Mouse (Mus musculus): ENCODE data around the gene Fsd1. TPM values are rescaled to one million over a fixed set of nuclear protein-coding genes. Genes with fewer than 3 reads are reported as not detected.

Fsd1 gene
- polyA plus RNA-seq, 1 experiment from 2014 or later: 18.3 TPM

DNA sequence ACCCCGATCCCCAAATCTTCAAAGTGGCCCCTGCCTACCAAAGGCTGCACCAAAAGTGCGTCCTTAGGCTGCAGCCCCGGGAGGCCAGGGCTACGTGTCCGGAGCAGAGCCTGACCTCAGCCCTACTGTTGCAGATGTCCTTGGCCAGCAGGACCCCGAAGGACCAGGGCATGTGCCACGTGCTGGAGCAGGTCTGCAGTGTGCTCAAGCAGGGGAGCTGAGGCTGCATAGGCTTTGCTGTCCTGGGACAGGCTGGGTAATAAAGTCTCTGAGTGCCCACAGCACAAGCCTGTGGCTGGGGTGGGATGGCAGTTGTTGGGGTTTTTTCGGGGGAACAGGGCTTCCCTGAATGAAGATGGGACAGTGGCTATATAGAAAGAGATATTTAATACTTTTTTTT, 30.1 kb downstream of the Fsd1 start:
- H3K27ac ChIP-seq: no peak overlapping the region

DNA sequence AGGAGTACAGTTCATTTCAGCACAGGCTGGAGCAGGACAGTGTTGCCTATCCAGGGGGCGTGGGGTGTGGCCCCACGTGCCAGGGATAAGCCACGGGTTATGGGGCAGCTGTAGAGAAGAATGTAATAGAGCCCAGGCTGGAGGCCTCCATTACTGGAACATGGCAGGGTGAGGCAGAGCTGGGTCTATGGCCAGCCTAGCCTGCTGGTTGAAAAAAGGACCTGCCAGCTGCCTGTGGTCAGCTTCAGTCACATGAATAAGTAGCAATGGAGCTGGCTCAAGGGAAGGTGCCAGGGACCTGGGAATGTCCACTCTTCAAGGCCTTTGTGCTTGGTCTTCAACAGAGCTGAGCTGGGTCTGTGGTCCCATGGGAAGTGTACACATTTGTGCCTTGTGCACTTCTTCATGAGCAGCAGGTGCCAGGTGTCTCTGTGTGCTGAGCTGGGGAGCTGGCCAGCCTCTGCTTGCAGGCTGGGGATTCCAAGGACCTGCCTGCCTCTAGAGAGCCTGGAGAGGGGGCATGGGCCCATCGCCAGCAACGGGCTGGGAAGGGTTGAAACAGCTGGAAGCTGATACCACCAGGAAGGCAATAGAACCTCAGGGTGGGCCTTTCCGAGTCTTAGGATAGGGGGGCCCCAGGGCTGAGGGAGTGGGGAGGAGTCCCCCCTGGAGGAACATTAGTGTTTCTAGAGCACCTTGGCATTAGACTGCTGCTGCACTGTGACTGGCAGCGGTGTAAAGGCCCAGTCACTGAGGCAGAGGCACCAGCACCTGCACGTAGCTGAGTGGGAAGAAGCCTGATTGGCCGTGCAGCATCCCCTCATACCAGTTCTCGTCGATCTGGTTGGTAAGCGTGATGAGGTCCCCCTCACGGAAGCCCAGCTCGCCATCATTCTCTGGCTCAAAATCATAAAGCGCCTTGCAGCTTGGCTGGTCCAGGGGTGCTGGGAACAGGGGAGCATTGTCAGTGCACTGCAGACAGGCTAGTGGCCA, 30.8 kb downstream of the Fsd1 start:
- Histone ChIP-seq H3K4me3 (no peak overlapping the region), H3K4me2 (no peak overlapping the region), H3K27ac (peak overlapping the region; percentile 7; the same call in 1 of the 2 replicates), H3K9ac (no peak overlapping the region), H3K9me3 (no peaks in the 10 kb centered on the region), H3K36me3 (peaks cover 69% of the 10 kb centered on the region), H3K27me3 (no peaks in the 10 kb centered on the region), H3K4me1 (peaks cover 2% of the 10 kb centered on the region; the same call in 1 of the 2 replicates)
- 74% methylated on average over 15 of the region's 15 CpGs for WGBS
- ATAC-seq (ENCODE audit: insufficient number of reproducible peaks, low FRiP score, low TSS enrichment, low read depth): no peak

More for the DNA sequence above, 30.1 kb downstream of the Fsd1 start:
- no peak overlapping the region for H3K4me3 ChIP-seq
- H3K27me3 ChIP-seq: no peaks in the 10 kb centered on the region
- no peaks in the 10 kb centered on the region for H3K9me3 ChIP-seq
- peaks cover 76% of the 10 kb centered on the region for H3K36me3 ChIP-seq
- no peak for ATAC-seq (ENCODE audit: insufficient number of reproducible peaks, low FRiP score, low TSS enrichment, low read depth)
- H3K9ac ChIP-seq: no peak overlapping the region
- no peak overlapping the region for H3K4me2 ChIP-seq
- 86% methylated on average over 8 of the region's 8 CpGs for whole genome bisulfite sequencing
- no peaks in the 10 kb centered on the region for H3K4me1 ChIP-seq

DNA sequence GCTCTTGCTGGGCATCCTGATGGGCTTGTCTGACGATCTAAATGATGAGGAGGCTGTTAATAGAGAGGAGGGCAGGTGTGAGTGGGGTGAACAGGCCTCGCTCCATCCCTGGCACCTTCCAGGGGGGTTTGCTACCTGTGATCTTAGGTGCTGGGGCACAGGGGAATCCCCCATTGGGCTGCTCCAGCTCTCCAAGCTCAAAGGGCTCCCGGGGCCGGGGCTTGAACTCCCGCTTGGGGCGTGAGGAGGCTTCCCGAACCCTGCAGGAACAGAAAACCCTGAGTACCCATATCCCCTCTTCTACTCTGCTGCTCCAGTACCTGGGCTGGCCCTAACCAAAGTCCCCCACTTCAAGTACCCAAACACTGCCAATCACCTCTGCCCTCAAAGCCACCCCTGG, 31.5 kb downstream of the Fsd1 start:
- peaks cover 6% of the 10 kb centered on the region; the same call in 1 of the 2 replicates for H3K4me1 ChIP-seq
- no peak for ATAC-seq (ENCODE audit: insufficient number of reproducible peaks, low FRiP score, low TSS enrichment, low read depth)
- H3K4me3 ChIP-seq: no peak overlapping the region
- H3K27me3 ChIP-seq: no peaks in the 10 kb centered on the region
- no peak overlapping the region for H3K4me2 ChIP-seq
- 87% methylated on average over 7 of the region's 7 CpGs for WGBS
- H3K27ac ChIP-seq: no peak overlapping the region
- H3K9me3 ChIP-seq: no peaks in the 10 kb centered on the region
- H3K9ac ChIP-seq: no peak overlapping the region
- peaks cover 65% of the 10 kb centered on the region for H3K36me3 ChIP-seq

DNA sequence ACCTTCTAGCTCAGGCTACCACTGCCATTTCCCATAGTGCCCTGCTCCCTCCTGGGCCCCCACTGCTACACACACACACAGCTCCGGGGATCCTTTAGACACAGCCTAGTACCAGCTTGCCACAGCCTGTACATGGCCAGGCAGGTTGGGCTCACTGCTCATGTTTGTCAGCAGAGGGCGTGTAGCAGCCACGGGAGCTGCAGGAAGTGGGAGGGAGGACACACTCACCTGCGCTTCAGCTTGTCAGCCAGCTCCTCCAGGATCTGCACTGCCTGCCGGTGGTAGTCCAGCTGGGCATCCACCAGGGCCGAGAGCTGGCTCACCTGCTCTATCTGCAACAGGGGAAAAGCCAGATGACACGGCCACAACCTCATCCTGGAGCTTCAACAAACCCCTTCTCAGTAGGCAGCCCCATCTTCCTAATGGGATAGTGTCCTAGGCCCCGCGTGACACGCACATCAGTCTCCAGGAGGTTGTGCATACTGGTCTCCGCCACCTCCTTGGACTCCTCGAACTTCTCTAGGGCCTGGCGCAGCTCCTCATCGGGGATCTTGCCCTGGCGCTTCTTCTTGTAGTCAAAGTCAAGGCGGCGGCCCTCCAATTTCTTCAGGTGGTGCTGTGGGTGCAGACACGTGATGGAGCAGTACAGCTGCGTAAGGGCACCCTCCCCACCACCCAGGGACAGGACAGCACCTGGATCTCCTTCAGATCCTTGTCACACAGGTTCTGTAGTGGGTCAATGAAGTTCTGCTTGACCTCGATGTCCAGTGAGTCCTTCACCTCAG, 32.2 kb downstream of the Fsd1 start:
- no peak overlapping the region for H3K9ac ChIP-seq
- ATAC-seq (ENCODE audit: insufficient number of reproducible peaks, low FRiP score, low TSS enrichment, low read depth): no peak
- H3K4me3 ChIP-seq: no peak overlapping the region
- 70% methylated on average over 20 of the region's 20 CpGs for WGBS
- H3K4me2 ChIP-seq: no peak overlapping the region
- no peaks in the 10 kb centered on the region for H3K9me3 ChIP-seq
- H3K27ac ChIP-seq: no peak overlapping the region
- no peaks in the 10 kb centered on the region for H3K27me3 ChIP-seq
- H3K4me1 ChIP-seq: peaks cover 8% of the 10 kb centered on the region; the same call in 1 of the 2 replicates
- H3K36me3 ChIP-seq: peaks cover 62% of the 10 kb centered on the region

DNA sequence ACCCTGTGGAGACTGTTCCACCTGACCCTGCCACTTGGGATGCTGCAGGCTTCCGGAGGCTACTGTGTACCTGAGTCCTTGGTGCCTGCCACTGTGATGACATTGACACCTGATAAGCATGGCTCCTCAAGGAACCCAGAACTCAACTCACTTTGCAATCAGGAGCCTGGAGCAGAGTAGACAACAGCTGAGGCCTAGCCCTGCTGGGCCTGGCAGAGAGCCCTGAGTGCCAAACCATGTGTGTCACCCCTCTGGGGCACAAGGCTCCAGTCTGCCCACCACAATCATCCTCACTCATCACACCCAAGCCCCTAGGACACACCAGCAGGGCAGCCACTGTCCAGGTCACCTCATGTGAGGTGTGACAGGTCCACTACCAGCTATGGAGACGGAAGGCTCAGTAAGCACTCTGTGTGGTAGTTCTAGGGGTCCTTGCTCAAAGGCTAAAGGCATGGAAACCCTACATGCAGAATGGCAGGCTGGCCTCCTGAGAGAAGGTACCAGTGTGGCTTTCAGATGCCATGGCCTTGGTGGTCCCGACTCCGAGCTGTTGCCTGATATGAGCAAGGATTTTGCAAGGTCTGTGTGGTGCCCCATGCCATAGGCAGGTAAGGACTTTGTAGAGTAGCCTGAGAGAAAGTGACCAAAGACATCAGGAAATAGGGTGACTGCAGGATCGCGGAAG, 34.2 kb downstream of the Fsd1 start:
- Histone ChIP-seq H3K4me2 (no peak overlapping the region), H3K4me1 (peaks cover 24% of the 10 kb centered on the region; the same call in 1 of the 2 replicates), H3K27ac (peak overlapping the region; percentile 12; the same call in 1 of the 2 replicates), H3K27me3 (no peaks in the 10 kb centered on the region), H3K9me3 (no peaks in the 10 kb centered on the region), H3K36me3 (peaks cover 53% of the 10 kb centered on the region), H3K4me3 (no peak overlapping the region), H3K9ac (no peak overlapping the region)
- 89% methylated on average over 6 of the region's 6 CpGs for WGBS
- ATAC-seq (ENCODE audit: insufficient number of reproducible peaks, low FRiP score, low TSS enrichment, low read depth): no peak

DNA sequence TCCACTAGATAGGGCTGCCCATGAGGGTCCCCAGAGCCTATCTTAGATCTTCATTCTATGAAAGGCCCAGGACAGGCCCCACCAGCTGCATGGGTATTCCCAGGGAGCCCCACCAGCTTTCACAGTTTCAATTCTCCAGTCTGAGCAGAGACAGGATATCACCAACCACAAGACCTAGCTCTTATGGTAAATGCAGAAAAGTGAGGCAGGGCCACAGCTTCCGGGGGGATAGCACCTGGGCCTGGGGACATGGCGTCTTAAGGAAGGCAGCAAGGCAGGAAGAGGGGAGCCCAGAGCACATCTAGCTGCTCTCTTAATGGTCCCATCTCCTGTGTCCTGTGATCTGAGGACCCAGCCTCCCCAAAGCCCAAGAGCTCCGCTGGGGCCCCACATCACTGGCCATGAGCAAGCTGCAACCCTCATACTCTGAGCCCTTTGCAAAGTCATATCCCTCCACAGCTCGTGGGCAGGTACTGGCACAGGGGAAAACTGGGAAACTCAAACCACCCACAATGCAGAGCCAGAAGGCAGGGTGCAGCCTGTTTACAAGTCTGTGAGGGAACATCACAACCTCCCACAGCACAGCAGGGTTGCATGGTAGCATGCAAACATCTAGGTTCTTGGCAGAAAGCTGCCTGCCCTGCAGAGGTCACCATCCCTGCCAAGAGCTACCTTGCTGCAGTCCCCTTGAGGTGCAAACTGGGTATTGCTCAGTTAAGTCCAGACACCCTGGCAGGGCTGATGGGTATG, 35.0 kb downstream of the Fsd1 start:
- H3K4me3 ChIP-seq: no peak overlapping the region
- H3K4me2 ChIP-seq: no peak overlapping the region
- peaks cover 24% of the 10 kb centered on the region; the same call in 1 of the 2 replicates for H3K4me1 ChIP-seq
- no peak for ATAC-seq (ENCODE audit: insufficient number of reproducible peaks, low FRiP score, low TSS enrichment, low read depth)
- peaks cover 45% of the 10 kb centered on the region for H3K36me3 ChIP-seq
- no peak overlapping the region for H3K27ac ChIP-seq
- WGBS: 72% methylated on average over 4 of the region's 4 CpGs
- H3K9ac ChIP-seq: no peak overlapping the region
- no peaks in the 10 kb centered on the region for H3K27me3 ChIP-seq
- H3K9me3 ChIP-seq: no peaks in the 10 kb centered on the region

DNA sequence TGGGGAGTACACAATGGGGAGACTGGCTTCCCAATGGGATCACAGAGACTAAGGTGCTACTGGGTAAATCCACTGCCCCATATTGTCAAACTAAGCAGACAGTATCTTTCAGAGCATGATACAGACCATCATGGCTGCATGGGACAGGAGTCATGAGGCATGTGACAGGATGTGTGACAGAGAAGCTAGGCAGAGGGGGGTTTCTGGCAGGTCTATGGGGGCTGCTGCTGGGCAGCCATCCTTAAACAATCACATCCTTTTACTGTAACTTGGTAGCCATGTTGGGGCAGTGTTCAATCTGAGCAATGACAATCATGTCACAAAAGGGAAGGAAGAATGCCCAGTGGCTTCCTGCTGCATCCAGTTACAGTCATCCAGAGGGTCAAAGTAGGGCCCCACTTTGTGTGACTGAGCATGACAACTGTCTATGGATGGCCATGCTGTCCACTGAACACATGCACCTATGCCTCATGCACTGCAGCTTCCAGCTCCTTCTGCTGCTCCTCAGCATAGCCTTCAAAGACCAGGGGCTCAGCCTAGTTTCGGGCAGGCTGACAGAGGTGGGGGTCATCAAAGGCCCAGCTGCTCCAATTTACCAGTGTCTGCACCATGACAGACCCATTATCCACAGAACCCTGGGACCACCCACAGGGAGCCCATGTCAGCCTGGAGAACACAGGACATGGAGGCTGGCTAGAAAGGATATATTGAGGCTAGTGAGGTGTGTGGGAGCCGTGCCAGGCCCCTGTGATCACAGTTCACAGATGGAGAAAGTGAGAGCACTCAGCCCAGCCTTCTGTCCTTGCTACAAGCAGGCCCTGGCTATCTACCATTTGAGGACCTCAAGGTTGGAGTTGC, 36.1 kb downstream of the Fsd1 start:
- no peak for ATAC-seq (ENCODE audit: insufficient number of reproducible peaks, low FRiP score, low TSS enrichment, low read depth)
- no peak overlapping the region for H3K9ac ChIP-seq
- no peak overlapping the region for H3K4me2 ChIP-seq
- peaks cover 35% of the 10 kb centered on the region for H3K36me3 ChIP-seq
- 54% methylated on average over 2 of the region's 2 CpGs for WGBS
- H3K4me1 ChIP-seq: peaks cover 24% of the 10 kb centered on the region; the same call in 1 of the 2 replicates
- H3K27ac ChIP-seq: no peak overlapping the region
- no peak overlapping the region for H3K4me3 ChIP-seq
- no peaks in the 10 kb centered on the region for H3K9me3 ChIP-seq
- H3K27me3 ChIP-seq: no peaks in the 10 kb centered on the region

DNA sequence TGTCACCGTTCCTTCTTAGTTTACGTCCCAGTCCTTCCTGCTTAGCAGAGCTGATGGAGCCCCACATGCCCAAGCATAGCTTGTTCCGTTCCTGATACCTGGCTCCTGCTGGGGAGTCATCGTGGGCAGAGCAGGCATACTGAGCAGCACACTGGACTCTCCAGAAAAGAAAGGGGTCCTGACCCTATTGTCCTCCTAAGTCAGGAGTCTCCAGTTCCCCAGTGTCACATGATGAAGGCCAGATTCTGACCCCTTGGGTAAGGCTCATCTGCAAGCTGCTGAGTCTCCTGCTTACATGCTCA, 36.6 kb downstream of the Fsd1 start:
- Histone ChIP-seq H3K4me3 (no peak overlapping the region), H3K27ac (no peak overlapping the region), H3K4me1 (peaks cover 24% of the 10 kb centered on the region; the same call in 1 of the 2 replicates), H3K4me2 (no peak overlapping the region), H3K27me3 (no peaks in the 10 kb centered on the region), H3K9me3 (no peaks in the 10 kb centered on the region), H3K36me3 (peaks cover 35% of the 10 kb centered on the region), H3K9ac (no peak overlapping the region)
- no peak for ATAC-seq (ENCODE audit: insufficient number of reproducible peaks, low FRiP score, low TSS enrichment, low read depth)
- 71% methylated on average over 4 of the region's 4 CpGs for WGBS

DNA sequence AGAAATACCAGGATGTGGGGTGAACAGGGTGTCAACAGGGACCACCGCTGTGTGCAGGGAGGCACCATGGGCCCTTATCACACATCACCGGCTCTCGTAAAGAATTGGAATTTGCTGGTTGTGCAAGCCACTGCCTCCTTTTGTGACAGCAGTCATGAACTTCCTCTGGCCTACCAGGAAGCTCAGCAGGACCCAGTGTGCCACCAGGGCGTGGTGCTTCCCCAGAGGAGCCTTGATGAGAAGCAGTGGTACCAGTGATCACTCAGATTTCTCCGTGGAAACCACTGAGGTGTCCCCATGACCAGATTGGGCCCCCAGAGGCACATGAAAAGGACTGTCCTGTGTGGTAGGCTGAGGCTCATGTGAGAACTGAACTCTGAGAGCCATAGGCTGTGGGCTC, 37.1 kb downstream of the Fsd1 start:
- no peaks in the 10 kb centered on the region for H3K9me3 ChIP-seq
- H3K9ac ChIP-seq: no peak overlapping the region
- no peak for ATAC-seq (ENCODE audit: insufficient number of reproducible peaks, low FRiP score, low TSS enrichment, low read depth)
- H3K27ac ChIP-seq: peak overlapping the region; percentile 24; the same call in 1 of the 2 replicates
- peaks cover 35% of the 10 kb centered on the region for H3K36me3 ChIP-seq
- H3K27me3 ChIP-seq: no peaks in the 10 kb centered on the region
- WGBS: 82% methylated on average over 5 of the region's 5 CpGs
- peaks cover 24% of the 10 kb centered on the region; the same call in 1 of the 2 replicates for H3K4me1 ChIP-seq
- H3K4me2 ChIP-seq: no peak overlapping the region
- H3K4me3 ChIP-seq: no peak overlapping the region

DNA sequence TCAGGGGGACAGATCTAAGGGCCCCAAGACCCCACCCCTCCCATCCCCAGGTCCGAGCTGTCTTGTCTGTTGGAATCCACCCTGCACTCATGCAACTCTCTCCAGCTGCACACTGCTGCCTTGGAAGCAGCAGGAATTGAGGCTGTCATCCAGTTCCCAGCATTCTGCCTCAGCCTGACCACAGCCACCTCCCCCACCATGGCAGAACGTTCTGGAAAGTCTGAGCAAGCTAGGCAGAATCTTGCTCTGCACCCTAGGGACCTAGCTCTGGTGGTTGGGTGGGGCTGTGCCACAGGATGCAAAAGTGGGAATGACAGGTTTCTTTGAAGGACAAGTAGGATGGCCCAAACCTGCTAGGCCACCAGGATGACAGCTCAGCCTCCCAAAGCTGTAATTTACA, 38.2 kb downstream of the Fsd1 start:
- H3K36me3 ChIP-seq: peaks cover 35% of the 10 kb centered on the region
- H3K4me3 ChIP-seq: no peak overlapping the region
- H3K4me1 ChIP-seq: peaks cover 24% of the 10 kb centered on the region; the same call in 1 of the 2 replicates
- peak overlapping the region; percentile 34; the same call in 1 of the 2 replicates for H3K27ac ChIP-seq
- H3K4me2 ChIP-seq: no peak overlapping the region
- ATAC-seq (ENCODE audit: insufficient number of reproducible peaks, low FRiP score, low TSS enrichment, low read depth): no peak
- no peaks in the 10 kb centered on the region for H3K9me3 ChIP-seq
- WGBS: 46% methylated on average over 2 of the region's 2 CpGs
- no peaks in the 10 kb centered on the region for H3K27me3 ChIP-seq
- H3K9ac ChIP-seq: no peak overlapping the region
